Mouse (Mus musculus) MEL (cell line): ENCODE data around the gene Add1. TPM values are rescaled to one million over a fixed set of nuclear protein-coding genes. Genes with fewer than 3 reads are reported as not detected.

ENCODE experiments used
- DNase-seq: peaks from one replicate; pipeline ENCODE4 v3.0.0; 2011; ENCODE audit warnings: low read depth, low spot score
- H3K27ac ChIP-seq: 2 replicates; pipeline ENCODE4 v1.5.1; 2012; ENCODE audit warnings: low read depth, mild to moderate bottlenecking, control low read depth, low read length, moderate library complexity; ENCODE audit not compliant: control insufficient read depth
- H3K27me3 ChIP-seq, 2 experiments: fragments of 150-350 bp in 1 of 2; sonication (generic) in 1 of 2; 2 replicates each; pipeline ENCODE4 v1.6.1; 2012; ENCODE audit warnings: low read length in 2 of 2, mild to moderate bottlenecking in 2 of 2, improper control_type of control experiment in 1 of 2, moderate library complexity in 1 of 2; ENCODE audit not compliant: insufficient read depth in 2 of 2, control insufficient read depth in 1 of 2
- H3K36me3 ChIP-seq, 2 experiments: 2 replicates each; pipeline ENCODE4 v1.6.1; 2012 to 2014; ENCODE audit warnings: low read length in 2 of 2, improper control_type of control experiment in 1 of 2, inconsistent platforms in 1 of 2, mild to moderate bottlenecking in 1 of 2; ENCODE audit not compliant: insufficient read depth in 2 of 2, control insufficient read depth in 1 of 2
- H3K4me1 ChIP-seq, 2 experiments: fragments of 150-350 bp in 1 of 2; sonication (generic) in 1 of 2; 2 replicates each; pipeline ENCODE4 v1.6.1; 2012; ENCODE audit warnings: low read length in 2 of 2, improper control_type of control experiment in 1 of 2, mild to moderate bottlenecking in 1 of 2; ENCODE audit not compliant: insufficient read depth in 2 of 2, control insufficient read depth in 1 of 2
- H3K4me3 ChIP-seq, 2 experiments: fragments of 150-350 bp in 1 of 2; sonication (generic) in 1 of 2; 2 replicates each; pipeline ENCODE4 v1.5.1; 2012; ENCODE audit warnings: low read depth in 2 of 2, low read length in 2 of 2, mild to moderate bottlenecking in 2 of 2, moderate library complexity in 2 of 2, control low read depth in 1 of 2, improper control_type of control experiment in 1 of 2; ENCODE audit not compliant: control insufficient read depth in 1 of 2, insufficient read depth in 1 of 2
- H3K79me2 ChIP-seq: 2 replicates; pipeline ENCODE4 v1.6.1; 2012; ENCODE audit warnings: mild to moderate bottlenecking, low read length, moderate library complexity; ENCODE audit not compliant: control insufficient read depth, poor library complexity, insufficient read depth
- H3K9ac ChIP-seq: 2 replicates; pipeline ENCODE4 v1.6.1; 2012; ENCODE audit warnings: low read depth, mild to moderate bottlenecking, control low read depth, low read length, moderate library complexity; ENCODE audit not compliant: control insufficient read depth, poor library complexity, severe bottlenecking
- H3K9me3 ChIP-seq: fragments of 150-350 bp; sonication (generic); replicated peaks from 2 replicates; pipeline ENCODE4 v1.6.1; 2012; ENCODE audit warnings: mild to moderate bottlenecking, low read length, improper control_type of control experiment, moderate library complexity; ENCODE audit not compliant: insufficient read depth
- CHD2 ChIP-seq: IDR thresholded peaks from 2 replicates; pipeline ENCODE4 v1.6.1; 2011; ENCODE audit warnings: low read length, improper control_type of control experiment
- CTCF ChIP-seq, 3 experiments: IDR thresholded peaks in 2 of 3; conservative IDR thresholded peaks in 1 of 3; 2 replicates each; pipeline ENCODE4 v1.5.1; 2011 to 2012; ENCODE audit warnings: low read length in 3 of 3, low read depth in 2 of 3, mild to moderate bottlenecking in 2 of 3, improper control_type of control experiment in 1 of 3, inconsistent platforms in 1 of 3, mixed read lengths in 1 of 3, moderate library complexity in 1 of 3; ENCODE audit not compliant: control insufficient read depth in 1 of 3, insufficient read depth in 1 of 3, poor library complexity in 1 of 3, severe bottlenecking in 1 of 3
- EP300 ChIP-seq, 2 experiments: IDR thresholded peaks; 2 replicates each; pipeline ENCODE4 v1.6.1; 2011; ENCODE audit warnings: improper control_type of control experiment in 2 of 2, low read length in 2 of 2, low read depth in 1 of 2, mild to moderate bottlenecking in 1 of 2
- ETS1 ChIP-seq: IDR thresholded peaks from 2 replicates; pipeline ENCODE4 v1.6.1; 2012; ENCODE audit warnings: low read depth, mild to moderate bottlenecking, inconsistent platforms, low read length, improper control_type of control experiment, moderate library complexity
- GATA1 ChIP-seq: IDR thresholded peaks from 2 replicates; pipeline ENCODE4 v1.6.1; 2011; ENCODE audit warnings: low read depth, low read length, improper control_type of control experiment
- HCFC1 ChIP-seq: IDR thresholded peaks from 2 replicates; pipeline ENCODE4 v1.6.1; 2012; ENCODE audit warnings: low read depth, mild to moderate bottlenecking, inconsistent platforms, low read length, improper control_type of control experiment, moderate library complexity
- JUND ChIP-seq: IDR thresholded peaks from 2 replicates; pipeline ENCODE4 v1.6.1; 2011; ENCODE audit warnings: low read depth, mild to moderate bottlenecking, improper control_type of control experiment, low read length
- KAT2A ChIP-seq: conservative IDR thresholded peaks from 2 replicates; pipeline ENCODE4 v1.6.1; 2012; ENCODE audit warnings: low read depth, low read length, improper control_type of control experiment, inconsistent platforms
- MAZ ChIP-seq: IDR thresholded peaks from 2 replicates; pipeline ENCODE4 v1.6.1; 2012; ENCODE audit warnings: low read depth, mild to moderate bottlenecking, inconsistent platforms, low read length, improper control_type of control experiment
- MYB ChIP-seq: IDR thresholded peaks from 2 replicates; pipeline ENCODE4 v1.6.1; 2011; ENCODE audit warnings: mild to moderate bottlenecking, low read depth, low read length, improper control_type of control experiment
- MYC ChIP-seq: IDR thresholded peaks from 2 replicates; pipeline ENCODE4 v1.6.1; 2011; ENCODE audit warnings: low read depth, mild to moderate bottlenecking, low read length, improper control_type of control experiment, moderate library complexity
- POLR2A ChIP-seq, 2 experiments: IDR thresholded peaks; 2 replicates each; pipeline ENCODE4 v1.6.1; 2011 to 2012; ENCODE audit warnings: low read length in 2 of 2, mild to moderate bottlenecking in 2 of 2, control low read depth in 1 of 2, improper control_type of control experiment in 1 of 2, low read depth in 1 of 2, moderate library complexity in 1 of 2; ENCODE audit not compliant: control insufficient read depth in 1 of 2, insufficient read depth in 1 of 2, poor library complexity in 1 of 2
- POLR2AphosphoS5 ChIP-seq: IDR thresholded peaks from 2 replicates; pipeline ENCODE4 v1.6.1; 2012; ENCODE audit warnings: low read depth, borderline replicate concordance, mild to moderate bottlenecking, inconsistent platforms, low read length, moderate library complexity, mixed read lengths
- RCOR1 ChIP-seq: IDR thresholded peaks from 2 replicates; pipeline ENCODE4 v1.6.1; 2012; ENCODE audit warnings: low read depth, mild to moderate bottlenecking, inconsistent platforms, low read length, improper control_type of control experiment
- SIN3A ChIP-seq: IDR thresholded peaks from 2 replicates; pipeline ENCODE4 v1.6.1; 2012; ENCODE audit warnings: low read length, improper control_type of control experiment, inconsistent platforms
- SMC3 ChIP-seq: IDR thresholded peaks from 2 replicates; pipeline ENCODE4 v1.6.1; 2011; ENCODE audit warnings: low read depth, low read length, improper control_type of control experiment
- TCF12 ChIP-seq: IDR thresholded peaks from 2 replicates; pipeline ENCODE4 v1.6.1; 2014; ENCODE audit warnings: low read depth, mild to moderate bottlenecking, inconsistent platforms, low read length, improper control_type of control experiment, moderate library complexity
- UBTF ChIP-seq: IDR thresholded peaks from 2 replicates; pipeline ENCODE4 v1.6.1; 2012; ENCODE audit warnings: low read depth, mild to moderate bottlenecking, inconsistent platforms, low read length, improper control_type of control experiment, moderate library complexity, borderline replicate concordance; ENCODE audit not compliant: insufficient read depth
- USF2 ChIP-seq, 2 experiments: IDR thresholded peaks; 2 replicates each; pipeline ENCODE4 v1.6.1; 2011 to 2012; ENCODE audit warnings: improper control_type of control experiment in 2 of 2, low read length in 2 of 2, borderline replicate concordance in 1 of 2, inconsistent platforms in 1 of 2, low read depth in 1 of 2, mild to moderate bottlenecking in 1 of 2; ENCODE audit not compliant: insufficient read depth in 1 of 2
- ZC3H11A ChIP-seq: IDR thresholded peaks from 2 replicates; pipeline ENCODE4 v1.6.1; 2012; ENCODE audit warnings: low read depth, mild to moderate bottlenecking, inconsistent platforms, low read length, improper control_type of control experiment
- ZKSCAN1 ChIP-seq: IDR thresholded peaks from 2 replicates; pipeline ENCODE4 v1.6.1; 2012; ENCODE audit warnings: low read depth, mild to moderate bottlenecking, inconsistent platforms, low read length, improper control_type of control experiment, moderate library complexity
- ZMIZ1 ChIP-seq: IDR thresholded peaks from 2 replicates; pipeline ENCODE4 v1.6.1; 2012; ENCODE audit warnings: low read depth, mild to moderate bottlenecking, inconsistent platforms, low read length, improper control_type of control experiment, moderate library complexity
- ZNF384 ChIP-seq: IDR thresholded peaks from 2 replicates; pipeline ENCODE4 v1.6.1; 2012; ENCODE audit warnings: low read depth, mild to moderate bottlenecking, inconsistent platforms, low read length, improper control_type of control experiment
- polyA plus RNA-seq, 2 experiments: library from polyadenylated mRNA; stranded (reverse) in 1 of 2; unstranded in 1 of 2; fragments of >175 nt in 1 of 2; fragments of >200 nt in 1 of 2; gene quantifications; 2 replicates each; pipeline versions ENCODE4 v1.2.1 to v1.2.4; 2012; ENCODE audit warnings: low replicate concordance in 2 of 2, low read depth in 1 of 2; ENCODE audit not compliant: insufficient read length in 2 of 2, insufficient read depth in 1 of 2, missing spikeins in 1 of 2
- total RNA-seq: library from RNA; depleted of rRNA; stranded (reverse); fragments of 300-350 nt; gene quantifications from 2 replicates; pipeline ENCODE4 v1.2.3, GENCODE M21; 2012

The Add1 gene
- total and polyA plus RNA-seq, 3 experiments: 79.3 to 127 TPM; not detected in 1

DNA sequence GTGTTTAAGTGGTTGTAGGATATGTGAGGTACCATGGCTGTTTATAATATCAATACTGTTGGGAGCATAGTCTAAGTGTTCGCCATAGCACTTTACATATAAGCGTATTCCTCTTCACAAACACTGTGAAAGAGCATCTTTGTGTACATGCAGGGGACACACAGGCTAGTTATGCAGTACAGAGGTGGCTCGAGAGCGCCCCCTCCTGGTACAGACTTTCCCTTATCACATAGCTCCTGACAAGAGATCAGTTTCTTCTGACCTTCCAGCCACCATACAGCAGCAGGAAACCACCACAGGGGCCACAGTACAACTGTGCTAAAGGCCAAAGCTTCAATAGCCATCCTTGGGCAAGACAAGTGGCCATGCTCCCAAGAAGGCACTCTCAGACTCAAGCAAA lies 74.1 kb downstream of the Add1 start (continued):
- TF ChIP-seq ZKSCAN1: no peak
- no peak for TF ChIP-seq MYB
- no peak for TF ChIP-seq UBTF
- no peak for TF ChIP-seq HCFC1
- no peak for TF ChIP-seq POLR2A (IDR thresholded peaks at IDR 0.05; ENCODE audit: control insufficient read depth in 1 of 2, insufficient read depth in 1 of 2, low read depth in 1 of 2, low read length in 2 of 2, poor library complexity in 1 of 2)
- no peak for TF ChIP-seq POLR2AphosphoS5
- TF ChIP-seq USF2 (IDR thresholded peaks at IDR 0.05; ENCODE audit: borderline replicate concordance in 1 of 2, insufficient read depth in 1 of 2, low read depth in 1 of 2, low read length in 2 of 2): no peak
- TF ChIP-seq JUND: no peak
- TF ChIP-seq SMC3: peak; percentile 91
- TF ChIP-seq CHD2: no peak

DNA sequence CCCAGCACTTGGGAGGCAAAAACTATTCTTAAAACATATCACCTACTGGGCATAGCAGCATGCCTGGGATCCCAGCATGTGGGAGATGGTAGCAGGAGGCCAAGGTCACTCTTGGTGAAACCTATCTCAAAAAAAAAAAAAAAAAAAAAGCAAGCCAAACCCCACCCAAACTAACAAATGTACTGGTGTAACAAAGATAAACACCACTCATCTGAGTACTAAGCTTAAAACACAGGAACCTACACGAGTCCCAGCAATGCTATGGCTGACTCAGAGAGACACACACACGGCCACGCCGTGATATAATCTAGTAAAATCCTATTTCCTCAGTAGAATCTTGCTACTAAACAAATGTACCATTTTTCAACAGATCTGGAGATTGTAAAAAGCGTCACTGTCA lies 79.5 kb downstream of the Add1 start:
- DNase-seq: peak; percentile 42
- H3K36me3 ChIP-seq: peaks cover 10 to 64% of the 10 kb centered on the region in 2 experiments
- peaks cover 5% of the 10 kb centered on the region; the same call in 1 of the 2 replicates for H3K79me2 ChIP-seq
- peak; percentile 82 for TF ChIP-seq ZNF384
- no peak for TF ChIP-seq CHD2
- TF ChIP-seq EP300 (IDR thresholded peaks at IDR 0.05; ENCODE audit: low read depth in 1 of 2, low read length in 2 of 2): peak in 1 of 2 experiments; percentile 14; a peak in 1 of 4 replicates
- no peak for TF ChIP-seq HCFC1
- no peak for TF ChIP-seq RCOR1
- no peak for TF ChIP-seq JUND
- no peaks in the 10 kb centered on the region for H3K27me3 ChIP-seq
- H3K4me1 ChIP-seq: peaks cover 0 to 5% of the 10 kb centered on the region in 2 experiments; a peak in 1 of 4 replicates
- H3K9ac ChIP-seq: no peak overlapping the region
- no peaks in the 10 kb centered on the region for H3K9me3 ChIP-seq
- H3K27ac ChIP-seq: no peak overlapping the region
- no peak overlapping the region for H3K4me3 ChIP-seq

DNA sequence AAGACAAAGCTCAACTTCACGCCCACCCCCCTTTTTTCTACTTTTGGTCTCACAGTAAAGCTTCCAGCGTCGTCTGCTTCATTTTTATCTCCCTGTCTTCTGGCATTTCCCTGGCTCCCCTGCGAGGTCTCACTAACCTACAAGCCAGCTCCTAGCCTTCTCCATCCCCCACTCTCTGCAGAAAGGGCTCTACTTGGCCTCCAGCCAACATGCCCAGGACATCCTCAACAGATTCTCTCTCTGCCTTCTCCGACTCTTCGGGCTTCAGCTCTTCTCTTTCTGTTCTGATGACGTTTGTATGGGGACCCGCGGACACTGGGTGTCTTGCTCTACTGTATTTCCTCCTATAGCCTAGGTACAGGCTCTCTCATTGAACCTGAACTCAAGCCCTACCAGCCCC lies 81.4 kb downstream of the Add1 start:
- Histone ChIP-seq H3K36me3 (peaks cover 17 to 46% of the 10 kb centered on the region in 2 experiments), H3K4me3 (no peak overlapping the region), H3K4me1 (peaks cover 5 to 9% of the 10 kb centered on the region in 2 experiments; a peak in 2 of 4 replicates)

More for the DNA sequence above, 81.4 kb downstream of the Add1 start:
- Histone ChIP-seq H3K79me2 (peaks cover 21% of the 10 kb centered on the region), H3K27ac (no peak overlapping the region), H3K27me3 (no peaks in the 10 kb centered on the region), H3K9me3 (no peaks in the 10 kb centered on the region), H3K9ac (no peak overlapping the region)
- no peak for DNase-seq
- TF ChIP-seq GATA1: no peak
- no peak for TF ChIP-seq SIN3A
- TF ChIP-seq ZC3H11A: no peak
- no peak for TF ChIP-seq CTCF (IDR thresholded peaks at IDR 0.05 in 2 of 3, conservative IDR thresholded peaks at IDR 0.05 in 1 of 3; ENCODE audit: control insufficient read depth in 1 of 3, insufficient read depth in 1 of 3, low read depth in 2 of 3, low read length in 3 of 3, poor library complexity in 1 of 3, severe bottlenecking in 1 of 3)
- TF ChIP-seq TCF12: no peak
- no peak for TF ChIP-seq MAZ
- TF ChIP-seq SMC3: no peak
- no peak for TF ChIP-seq RCOR1
- no peak for TF ChIP-seq MYC
- TF ChIP-seq HCFC1: no peak
- TF ChIP-seq CHD2: no peak
- TF ChIP-seq KAT2A: no peak
- TF ChIP-seq ETS1: no peak
- no peak for TF ChIP-seq ZMIZ1
